Mouse (Mus musculus): Measurements from ENCODE around the gene Cacna1s. TPM values are rescaled to one million over a fixed set of nuclear protein-coding genes. Genes with fewer than 3 reads are reported as not detected.

Cacna1s gene
- polyA plus RNA-seq, 1 experiment: 0.23 TPM

GRCm38 (mm10) chr1:136067579-136067978 lies 15.0 kb downstream of the Cacna1s start:
- no peak for TF ChIP-seq MYOG (IDR thresholded peaks at IDR 0.05; ENCODE audit: control insufficient read depth, extremely low read depth, insufficient read length)
- TF ChIP-seq MAX (IDR thresholded peaks at IDR 0.05): no peak
- TF ChIP-seq FOSL1 (IDR thresholded peaks at IDR 0.05; ENCODE audit: insufficient read depth, low read length, poor library complexity, severe bottlenecking): no peak
- no peak for TF ChIP-seq CTCF (IDR thresholded peaks at IDR 0.05; ENCODE audit: control insufficient read depth, insufficient read depth, insufficient read length)
- no peak for TF ChIP-seq CEBPB (IDR thresholded peaks at IDR 0.05; ENCODE audit: low read depth)
- Histone ChIP-seq H3K79me2 (ENCODE audit: control insufficient read depth, insufficient read depth) (no peaks in the 10 kb centered on the region), H3K79me3 (ENCODE audit: low read depth) (no peaks in the 10 kb centered on the region)

GRCm38 (mm10) chr1:136076086-136076485 lies 23.5 kb downstream of the Cacna1s start:
- no peaks in the 10 kb centered on the region for H3K36me3 ChIP-seq (ENCODE audit: control insufficient read depth, insufficient read depth)
- H3K27me3 ChIP-seq (ENCODE audit: control insufficient read depth, insufficient read depth, insufficient read length): peaks cover 12% of the 10 kb centered on the region
- TF ChIP-seq MAX (IDR thresholded peaks at IDR 0.05) (no peak), MYOG (IDR thresholded peaks at IDR 0.05; ENCODE audit: control insufficient read depth, extremely low read depth, insufficient read length) (no peak), MYOD1 (IDR thresholded peaks at IDR 0.05; ENCODE audit: control insufficient read depth, insufficient read length, low read depth) (no peak), CEBPB (IDR thresholded peaks at IDR 0.05; ENCODE audit: low read depth) (no peak), USF1 (IDR thresholded peaks at IDR 0.05; ENCODE audit: low read depth) (no peak), CTCF (IDR thresholded peaks at IDR 0.05; ENCODE audit: control insufficient read depth, insufficient read depth, insufficient read length) (peak; percentile 65)
- no peaks in the 10 kb centered on the region for H3K79me3 ChIP-seq (ENCODE audit: low read depth)
- H3ac ChIP-seq (ENCODE audit: control insufficient read depth, insufficient read length, low read depth): no peak overlapping the region
- H3K79me2 ChIP-seq (ENCODE audit: control insufficient read depth, insufficient read depth): no peaks in the 10 kb centered on the region
- no peak overlapping the region for H3K4me3 ChIP-seq (ENCODE audit: insufficient read depth, poor library complexity, severe bottlenecking)

More at GRCm38 (mm10) chr1:136067579-136067978, 15.0 kb downstream of the Cacna1s start:
- Histone ChIP-seq H3K27me3 (ENCODE audit: control insufficient read depth, insufficient read depth, insufficient read length) (peaks cover 3% of the 10 kb centered on the region), H3ac (ENCODE audit: control insufficient read depth, insufficient read length, low read depth) (no peak overlapping the region), H3K4me3 (ENCODE audit: insufficient read depth, poor library complexity, severe bottlenecking) (no peak overlapping the region), H3K36me3 (ENCODE audit: control insufficient read depth, insufficient read depth) (no peaks in the 10 kb centered on the region)

- TF ChIP-seq CEBPB (IDR thresholded peaks at IDR 0.05; ENCODE audit: low read depth) (no peak), MAX (IDR thresholded peaks at IDR 0.05) (no peak), USF1 (IDR thresholded peaks at IDR 0.05; ENCODE audit: low read depth) (no peak), FOSL1 (IDR thresholded peaks at IDR 0.05; ENCODE audit: insufficient read depth, low read length, poor library complexity, severe bottlenecking) (no peak), CTCF (IDR thresholded peaks at IDR 0.05; ENCODE audit: control insufficient read depth, insufficient read depth, insufficient read length) (no peak), MYOD1 (IDR thresholded peaks at IDR 0.05; ENCODE audit: control insufficient read depth, insufficient read length, low read depth) (no peak), MYOG (IDR thresholded peaks at IDR 0.05; ENCODE audit: control insufficient read depth, extremely low read depth, insufficient read length) (no peak)
Observed at GRCm38 (mm10) chr1:136077656-136078055, 25.1 kb downstream of the Cacna1s start.

GRCm38 (mm10) chr1:136081161-136081560 lies 28.6 kb downstream of the Cacna1s start:
- Histone ChIP-seq H3K4me3 (ENCODE audit: insufficient read depth, poor library complexity, severe bottlenecking) (no peak overlapping the region), H3K79me2 (ENCODE audit: control insufficient read depth, insufficient read depth) (no peaks in the 10 kb centered on the region), H3ac (ENCODE audit: control insufficient read depth, insufficient read length, low read depth) (no peak overlapping the region), H3K27me3 (ENCODE audit: control insufficient read depth, insufficient read depth, insufficient read length) (peaks cover 23% of the 10 kb centered on the region), H3K36me3 (ENCODE audit: control insufficient read depth, insufficient read depth) (no peaks in the 10 kb centered on the region), H3K79me3 (ENCODE audit: low read depth) (no peaks in the 10 kb centered on the region)
- TF ChIP-seq MAX (IDR thresholded peaks at IDR 0.05): no peak

More at GRCm38 (mm10) chr1:136077656-136078055, 25.1 kb downstream of the Cacna1s start:
- Histone ChIP-seq H3ac (ENCODE audit: control insufficient read depth, insufficient read length, low read depth) (no peak overlapping the region), H3K79me3 (ENCODE audit: low read depth) (no peaks in the 10 kb centered on the region), H3K79me2 (ENCODE audit: control insufficient read depth, insufficient read depth) (no peaks in the 10 kb centered on the region), H3K36me3 (ENCODE audit: control insufficient read depth, insufficient read depth) (no peaks in the 10 kb centered on the region), H3K27me3 (ENCODE audit: control insufficient read depth, insufficient read depth, insufficient read length) (peaks cover 9% of the 10 kb centered on the region), H3K4me3 (ENCODE audit: insufficient read depth, poor library complexity, severe bottlenecking) (no peak overlapping the region)

GRCm38 (mm10) chr1:136085988-136086685 lies 33.6 kb downstream of the Cacna1s start:
- Histone ChIP-seq H3K27me3 (ENCODE audit: control insufficient read depth, insufficient read depth, insufficient read length) (peaks cover 43% of the 10 kb centered on the region), H3K79me3 (ENCODE audit: low read depth) (no peaks in the 10 kb centered on the region), H3ac (ENCODE audit: control insufficient read depth, insufficient read length, low read depth) (no peak overlapping the region), H3K79me2 (ENCODE audit: control insufficient read depth, insufficient read depth) (no peaks in the 10 kb centered on the region), H3K4me3 (ENCODE audit: insufficient read depth, poor library complexity, severe bottlenecking) (no peak overlapping the region), H3K36me3 (ENCODE audit: control insufficient read depth, insufficient read depth) (no peaks in the 10 kb centered on the region)
- TF ChIP-seq FOSL1 (IDR thresholded peaks at IDR 0.05; ENCODE audit: insufficient read depth, low read length, poor library complexity, severe bottlenecking) (no peak), CEBPB (IDR thresholded peaks at IDR 0.05; ENCODE audit: low read depth) (no peak), USF1 (IDR thresholded peaks at IDR 0.05; ENCODE audit: low read depth) (no peak), MYOD1 (IDR thresholded peaks at IDR 0.05; ENCODE audit: control insufficient read depth, insufficient read length, low read depth) (no peak), MYOG (IDR thresholded peaks at IDR 0.05; ENCODE audit: control insufficient read depth, extremely low read depth, insufficient read length) (no peak), MAX (IDR thresholded peaks at IDR 0.05) (no peak)
